Mouse (Mus musculus) lung, embryonic 16.5 days (tissue): ENCODE measurements around the gene Spag4. TPM values are rescaled to one million over a fixed set of nuclear protein-coding genes. Genes with fewer than 3 reads are reported as not detected.
A peak's percentile ranks its signal among the peaks of the same experiment; 100 is the strongest.

Source experiments
- ATAC-seq: fragments of 200-750 bp; cut with Nextera tagmentation; 2 replicates; pipeline ENCODE4 v1.8.0; 2017; ENCODE audit warnings: low read depth, mild to moderate bottlenecking, moderate library complexity
- H3K27ac ChIP-seq: fragments of 300-500 bp; sonication (generic); 2 replicates; pipeline ENCODE4 v1.5.1; 2014; ENCODE audit warnings: mild to moderate bottlenecking, control low read depth, low read length
- H3K27me3 ChIP-seq: fragments of 300-500 bp; sonication (generic); 2 replicates; pipeline ENCODE4 v1.6.1; 2014; ENCODE audit warnings: low read depth, low read length, mixed read lengths; ENCODE audit not compliant: control insufficient read depth, insufficient read depth
- H3K36me3 ChIP-seq: fragments of 300-500 bp; sonication (generic); 2 replicates; pipeline ENCODE4 v1.6.1; 2014; ENCODE audit warnings: low read length; ENCODE audit not compliant: control insufficient read depth, insufficient read depth
- H3K4me1 ChIP-seq: fragments of 300-500 bp; sonication (generic); replicated peaks from 2 replicates; pipeline ENCODE4 v1.6.1; 2014; ENCODE audit warnings: low read length, mixed read lengths; ENCODE audit not compliant: control insufficient read depth, insufficient read depth
- H3K4me2 ChIP-seq: fragments of 300-500 bp; sonication (generic); 2 replicates; pipeline ENCODE4 v1.6.1; 2014; ENCODE audit warnings: low read depth, low read length, control low read depth
- H3K4me3 ChIP-seq: fragments of 300-500 bp; sonication (generic); 2 replicates; pipeline ENCODE4 v1.5.1; 2014; ENCODE audit warnings: mild to moderate bottlenecking, low read length, control low read depth
- H3K9ac ChIP-seq: fragments of 300-500 bp; sonication (generic); 2 replicates; pipeline ENCODE4 v1.6.1; 2014; ENCODE audit warnings: low read length, control low read depth
- H3K9me3 ChIP-seq: fragments of 300-500 bp; sonication (generic); 2 replicates; pipeline ENCODE4 v1.6.1; 2016; ENCODE audit warnings: low read length; ENCODE audit not compliant: control insufficient read depth
- WGBS: fragments of 180-500 bp; shearing (Covaris S2); extraction: QIAGEN DNeasy Blood & Tissue Kit; methylation state at CpG from one replicate; pipeline ENCODE4 v1.1.7; 2014; 5-methylcytosine and 5-hydroxymethylcytosine counted together
- polyA plus RNA-seq: library from polyadenylated mRNA; unstranded; fragments of >200 nt; fragmentation: Nextera tagmentation; extraction: Ambion mirVana; gene quantifications from 2 replicates; pipeline ENCODE4 v1.2.1, GENCODE M21; 2015

Gene Spag4
- 1.9 and 2.5 TPM in 2 replicates for polyA plus RNA-seq

DNA sequence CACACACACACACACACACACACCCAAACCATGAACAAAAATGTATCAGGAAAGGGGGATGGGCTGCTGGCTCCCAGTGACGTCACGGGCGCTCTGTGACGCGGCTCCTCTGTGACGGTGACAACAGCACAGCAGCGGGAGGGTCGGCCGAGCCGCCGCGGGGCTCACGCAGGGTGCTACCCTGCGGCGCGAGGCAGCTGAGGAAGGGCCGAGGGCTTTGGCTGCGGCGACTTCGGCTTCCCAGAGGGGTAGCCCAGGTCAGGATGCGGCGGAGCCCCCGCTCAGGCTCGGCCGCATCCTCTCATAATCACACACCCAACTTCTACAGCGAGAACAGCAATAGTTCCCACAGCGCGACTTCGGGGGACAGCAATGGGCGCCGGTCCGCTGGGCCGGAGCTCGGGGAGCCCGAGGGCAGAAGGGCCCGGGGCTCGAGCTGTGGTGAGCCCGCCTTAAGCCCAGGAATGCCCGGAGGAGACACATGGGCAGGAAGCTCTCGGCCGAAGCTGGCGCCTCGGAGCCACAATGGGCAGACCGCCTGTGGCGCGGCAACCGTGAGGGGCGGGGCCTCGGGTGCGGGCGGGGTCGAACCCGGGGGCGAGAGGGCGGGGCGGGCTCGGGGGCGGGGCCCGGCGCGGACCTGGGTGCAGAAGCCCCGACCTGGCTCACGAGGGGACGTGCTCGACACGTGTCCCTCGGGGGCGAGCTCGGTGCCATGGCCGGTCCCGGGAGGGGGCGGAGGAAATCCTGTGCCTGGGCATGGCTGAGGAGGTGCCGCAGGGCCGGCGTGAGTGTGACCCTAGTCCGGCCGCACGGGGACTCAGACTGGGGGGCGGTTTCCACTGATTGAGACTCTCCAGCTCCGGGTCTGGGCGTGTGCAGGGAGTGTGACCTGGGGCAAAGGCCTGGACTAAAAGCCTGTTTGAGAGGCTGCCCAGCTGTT is at the start of gene Spag4:
Gene Spag4, plus strand, starts transcription at position 77 of the 943 bp plus-strand sequence.
- Histone ChIP-seq H3K27me3 (no peaks in the 10 kb centered on the region), H3K9ac (peak within 1 kb of the TSS; percentile 79), H3K4me2 (peak within 1 kb of the TSS; percentile 96), H3K4me1 (peaks cover 10% of the 10 kb centered on the region), H3K9me3 (no peaks in the 10 kb centered on the region), H3K36me3 (peaks cover 11% of the 10 kb centered on the region), H3K27ac (peak within 1 kb of the TSS; percentile 60), H3K4me3 (peak within 1 kb of the TSS; percentile 62)
- under 1% methylated on average over 79 of the region's 81 CpGs for WGBS
- ATAC-seq, result peak; percentile 90

DNA sequence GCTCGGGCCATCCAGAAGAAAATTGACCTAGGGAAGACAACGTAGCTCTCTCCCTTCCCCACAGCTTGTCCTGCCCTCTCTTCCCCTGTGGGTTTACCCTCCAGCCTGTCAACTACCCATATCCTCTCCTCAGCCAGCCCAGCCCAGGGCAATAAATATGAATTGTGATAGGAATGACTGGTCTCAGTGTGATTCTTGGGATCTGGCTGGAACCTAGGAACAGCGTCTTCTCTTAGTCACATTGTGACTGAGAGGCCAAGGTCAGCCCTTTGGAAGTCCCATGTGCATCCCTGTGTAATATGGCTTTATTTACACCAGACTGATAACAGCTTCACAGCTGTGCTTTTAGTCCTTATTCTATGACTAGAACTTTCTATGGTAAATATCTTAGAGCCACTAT is 46.9 kb upstream of the Spag4 start:
- Histone ChIP-seq H3K9ac (no peak overlapping the region), H3K27ac (no peak overlapping the region), H3K27me3 (no peaks in the 10 kb centered on the region), H3K36me3 (peaks cover 37% of the 10 kb centered on the region), H3K4me2 (no peak overlapping the region), H3K9me3 (no peaks in the 10 kb centered on the region), H3K4me1 (no peaks in the 10 kb centered on the region), H3K4me3 (no peak overlapping the region)
- ATAC-seq, result no peak
- WGBS, result 81% methylated on average over 3 of the region's 3 CpGs

DNA sequence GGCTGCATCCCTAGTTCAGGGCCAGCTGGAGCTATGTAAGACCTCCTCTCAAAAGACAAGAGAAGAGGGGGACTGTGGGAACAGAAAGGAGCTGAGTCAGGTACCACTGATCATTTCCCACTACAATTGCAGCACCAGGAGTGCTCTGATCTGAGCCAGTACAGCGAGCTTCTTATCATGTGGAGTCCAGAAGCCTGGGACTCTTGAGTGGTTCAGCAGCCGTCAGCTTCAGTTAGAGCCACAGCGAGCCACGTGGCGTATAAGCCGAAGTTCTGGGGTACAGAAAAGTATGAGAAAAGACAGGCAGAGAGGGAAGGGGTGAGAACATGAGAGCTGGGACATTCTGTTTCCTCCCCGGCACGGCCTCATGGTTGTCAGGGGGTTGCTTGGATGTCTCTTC is 43.8 kb upstream of the Spag4 start:
- no peak overlapping the region for H3K4me3 ChIP-seq
- no peaks in the 10 kb centered on the region for H3K9me3 ChIP-seq
- peaks cover 13% of the 10 kb centered on the region for H3K36me3 ChIP-seq
- 82% methylated on average over 8 of the region's 8 CpGs for WGBS
- no peak overlapping the region for H3K27ac ChIP-seq
- H3K9ac ChIP-seq, result no peak overlapping the region
- H3K4me1 ChIP-seq, result no peaks in the 10 kb centered on the region
- no peak overlapping the region for H3K4me2 ChIP-seq
- H3K27me3 ChIP-seq, result no peaks in the 10 kb centered on the region
- ATAC-seq, result no peak

DNA sequence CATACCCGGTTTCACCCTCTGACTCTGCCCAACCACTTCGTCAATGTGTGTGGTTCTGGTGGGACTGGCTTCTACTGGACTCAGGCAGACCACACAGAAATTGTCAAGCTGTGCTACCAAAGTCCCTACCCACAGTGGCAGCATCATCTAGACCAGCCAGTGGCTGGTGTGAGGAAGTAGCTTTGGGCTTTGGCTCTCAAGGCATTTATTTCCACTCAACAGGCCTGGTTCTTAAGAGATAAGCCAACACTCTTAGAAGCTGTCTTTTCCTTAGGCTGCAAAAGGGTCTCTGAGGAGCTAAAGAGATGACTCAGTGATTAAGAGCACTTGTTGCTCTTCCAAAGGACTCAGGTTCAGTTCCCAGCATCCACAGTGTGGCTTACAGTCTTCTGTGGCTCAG is 43.2 kb upstream of the Spag4 start:
- H3K36me3 ChIP-seq, result peaks cover 9% of the 10 kb centered on the region
- H3K4me2 ChIP-seq, result no peak overlapping the region
- no peak overlapping the region for H3K27ac ChIP-seq
- no peaks in the 10 kb centered on the region for H3K9me3 ChIP-seq
- no peak for ATAC-seq
- H3K9ac ChIP-seq, result no peak overlapping the region
- H3K27me3 ChIP-seq, result no peaks in the 10 kb centered on the region
- H3K4me1 ChIP-seq, result no peaks in the 10 kb centered on the region
- H3K4me3 ChIP-seq, result no peak overlapping the region
- WGBS, result 69% methylated on average over 2 of the region's 2 CpGs

DNA sequence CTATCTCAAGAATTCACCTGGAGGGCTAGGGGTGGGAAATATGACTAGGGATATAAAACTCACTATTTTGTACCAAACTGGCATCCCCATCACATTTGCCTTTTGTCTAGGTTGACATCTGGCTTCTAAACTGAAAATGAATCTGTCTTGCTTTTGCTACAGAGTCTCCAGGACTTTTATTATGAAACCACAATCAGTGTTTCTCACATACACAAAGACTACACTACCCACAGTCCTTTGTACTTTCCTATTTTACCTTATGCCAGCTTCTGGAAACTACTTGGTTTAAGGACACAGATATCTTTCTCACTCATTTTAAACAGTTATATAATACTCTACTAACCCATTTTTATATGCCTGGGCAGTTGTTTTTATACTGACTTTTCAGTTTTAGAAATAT is 39.5 kb upstream of the Spag4 start:
- H3K27ac ChIP-seq, result no peak overlapping the region
- H3K36me3 ChIP-seq, result no peaks in the 10 kb centered on the region
- H3K4me1 ChIP-seq, result no peaks in the 10 kb centered on the region
- no peaks in the 10 kb centered on the region for H3K9me3 ChIP-seq
- no peak for ATAC-seq
- H3K9ac ChIP-seq, result no peak overlapping the region
- no peak overlapping the region for H3K4me3 ChIP-seq
- H3K4me2 ChIP-seq, result no peak overlapping the region
- H3K27me3 ChIP-seq, result no peaks in the 10 kb centered on the region

DNA sequence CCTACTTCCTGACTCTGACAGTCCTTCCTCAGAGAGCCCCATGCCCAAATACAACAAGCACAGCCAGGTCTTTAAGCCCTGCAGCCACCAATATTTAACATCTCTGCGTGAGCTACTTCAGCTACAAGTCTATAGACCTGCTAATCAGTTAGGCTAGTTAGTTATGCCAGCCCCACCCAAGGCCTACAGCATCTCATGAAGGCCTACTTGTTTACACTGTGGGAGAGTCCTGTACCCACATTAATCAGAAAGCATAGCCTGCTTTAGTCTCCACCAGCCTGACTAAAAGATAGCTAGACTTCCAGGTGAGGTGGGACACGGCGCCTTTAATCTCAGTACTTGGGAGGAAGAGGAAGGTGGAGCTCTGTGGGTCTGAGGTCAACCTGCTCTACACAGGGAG is 25.6 kb upstream of the Spag4 start:
- Histone ChIP-seq H3K4me2 (no peak overlapping the region), H3K4me1 (no peaks in the 10 kb centered on the region), H3K27me3 (no peaks in the 10 kb centered on the region), H3K9ac (no peak overlapping the region), H3K4me3 (no peak overlapping the region), H3K27ac (no peak overlapping the region), H3K36me3 (no peaks in the 10 kb centered on the region), H3K9me3 (no peaks in the 10 kb centered on the region)
- ATAC-seq, result no peak
- WGBS, result 80% methylated on average over 3 of the region's 3 CpGs

DNA sequence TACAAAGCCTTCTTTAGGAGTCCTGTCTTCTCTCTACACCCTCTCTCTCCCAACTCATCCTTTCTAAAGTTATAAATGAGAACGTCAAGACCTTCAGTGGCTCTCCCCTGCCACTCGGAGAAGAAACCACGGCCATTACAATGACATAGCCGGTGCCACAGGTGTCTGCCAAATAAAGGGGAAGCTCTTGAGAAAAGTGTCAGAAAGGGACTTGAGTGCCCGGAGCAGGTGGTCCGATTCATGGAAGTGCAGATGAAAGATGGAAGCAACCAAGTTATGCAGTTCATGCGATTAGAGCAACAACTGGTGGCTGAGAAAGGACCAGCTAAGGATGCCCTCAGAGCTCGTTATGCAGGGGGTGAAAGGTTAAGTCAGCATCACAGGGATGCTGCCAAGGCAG is 22.1 kb upstream of the Spag4 start:
- 71% methylated on average over 8 of the region's 8 CpGs for WGBS
- Histone ChIP-seq H3K27me3 (peaks cover 5% of the 10 kb centered on the region; the same call in 1 of the 2 replicates), H3K9ac (no peak overlapping the region), H3K4me1 (no peaks in the 10 kb centered on the region), H3K36me3 (no peaks in the 10 kb centered on the region), H3K4me3 (no peak overlapping the region), H3K27ac (no peak overlapping the region), H3K9me3 (no peaks in the 10 kb centered on the region), H3K4me2 (no peak overlapping the region)
- no peak for ATAC-seq

DNA sequence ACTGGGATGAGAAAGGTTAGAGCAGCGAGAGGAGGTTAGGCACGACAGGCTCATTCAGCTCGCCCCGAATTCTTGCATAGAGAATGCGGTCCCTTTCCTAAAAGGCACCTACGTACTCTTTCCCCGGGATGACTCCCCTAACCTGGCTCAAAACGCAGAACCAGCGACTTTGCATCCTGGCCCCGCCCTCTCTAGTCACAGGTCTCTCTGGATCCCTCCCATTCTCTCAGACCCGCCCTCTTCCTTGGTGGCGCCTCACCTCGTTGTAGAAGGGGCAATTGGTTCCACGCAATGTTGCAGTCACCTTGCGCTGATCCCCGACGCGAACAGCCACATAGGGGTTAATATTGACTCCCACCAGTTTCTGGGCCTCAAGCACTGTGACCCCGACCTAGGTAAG is 17.0 kb upstream of the Spag4 start:
- ATAC-seq, result peak; percentile 45; the same call in 1 of the 2 replicates
- no peaks in the 10 kb centered on the region for H3K9me3 ChIP-seq
- H3K27me3 ChIP-seq, result peaks cover 5% of the 10 kb centered on the region; the same call in 1 of the 2 replicates
- WGBS, result 7% methylated on average over 19 of the region's 19 CpGs
- H3K36me3 ChIP-seq, result no peaks in the 10 kb centered on the region
- H3K27ac ChIP-seq, result no peak overlapping the region
- no peak overlapping the region for H3K9ac ChIP-seq
- H3K4me3 ChIP-seq, result no peak overlapping the region
- peak overlapping the region; percentile 38; the same call in 1 of the 2 replicates for H3K4me2 ChIP-seq
- no peaks in the 10 kb centered on the region for H3K4me1 ChIP-seq

DNA sequence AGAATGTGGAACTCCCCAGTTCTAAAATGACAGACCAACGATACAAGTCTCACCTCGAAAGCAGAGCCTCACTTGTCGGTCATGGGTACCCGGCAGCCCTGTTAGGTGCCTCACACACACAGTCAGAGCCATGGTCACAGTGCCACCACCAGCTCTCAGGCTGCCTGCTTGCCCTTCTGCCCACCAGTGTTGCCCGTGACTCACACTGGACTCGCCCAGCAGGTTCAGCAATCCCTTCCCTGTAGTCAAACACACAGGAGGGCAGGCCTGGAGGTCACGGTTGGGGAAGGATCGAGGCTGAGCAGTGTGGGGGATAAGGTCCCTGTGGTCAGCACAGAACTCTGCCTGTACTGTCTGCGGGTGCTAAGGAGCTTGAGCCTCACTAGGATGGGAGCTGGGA is 12.2 kb upstream of the Spag4 start, which contains the start of gene Fer1l4:
Gene Fer1l4, minus strand, starts transcription at position 132 of the 400 bp plus-strand sequence.
- Histone ChIP-seq H3K4me2 (no peak within 1 kb of the TSS), H3K36me3 (no peaks in the 10 kb centered on the region), H3K27me3 (no peaks in the 10 kb centered on the region; the same call in 1 of the 2 replicates), H3K4me3 (no peak within 1 kb of the TSS), H3K4me1 (no peaks in the 10 kb centered on the region), H3K27ac (no peak within 1 kb of the TSS), H3K9me3 (no peaks in the 10 kb centered on the region), H3K9ac (no peak within 1 kb of the TSS)
- WGBS, result 70% methylated on average over 9 of the region's 9 CpGs
- ATAC-seq, result no peak
